In genomic region chr4:82479394-82479793, GRCm38 (mm10) we compare ENCODE assay signal across 20 mouse cellular contexts.
DNase-seq lines count a peak whose midpoint lies in the region; TF ChIP-seq lines count a peak whose summit lies in the region.
"Had no signal": no experiment of that assay in that cellular context is flagged by ENCODE, and none has a peak within 500 bp of the region (broad histone marks: within the 10 kb centered on the region; RNA-seq: fewer than 3 reads in every experiment).

No protein-coding gene starts in this region.

- TF ChIP-seq POLR2A in testis, adult 2 months (IDR thresholded peaks at IDR 0.05; ENCODE audit: control insufficient read depth, low read depth, low read length) = no peak

- H3K4me3 ChIP-seq in gastrocnemius, adult 2 months = no peak overlapping the region
- no peak overlapping the region for H3K4me3 ChIP-seq in layer of hippocampus, adult 2 months
- no peak overlapping the region for H3K4me3 ChIP-seq in testis, adult 2 months (ENCODE audit: control insufficient read depth, low read depth, low read length)
- H3K4me3 ChIP-seq: forebrain, embryonic 10.5 days; heart, embryonic 12.5 days; limb, embryonic 12.5 days; lung, embryonic 15.5 days; midbrain, embryonic 13.5 days had no signal

- peak; percentile 37 for TF ChIP-seq CTCF in gastrocnemius, adult 2 months (IDR thresholded peaks at IDR 0.05)
- peak; percentile 58 for TF ChIP-seq CTCF in layer of hippocampus, adult 2 months (conservative IDR thresholded peaks at IDR 0.05)
- peak; percentile 26; the same call in 1 of the 2 replicates for TF ChIP-seq CTCF in testis, adult 2 months (IDR thresholded peaks at IDR 0.05; ENCODE audit: control insufficient read depth, insufficient read depth, insufficient replicate concordance, low read depth, low read length)

- intact Hi-C loops in gastrocnemius, adult 2 months (cut with DNase I) = no loop called here

- no peaks in the 10 kb centered on the region for H3K4me1 ChIP-seq in testis, adult 2 months (ENCODE audit: control insufficient read depth, insufficient read depth, low read length)

- H3K36me3 ChIP-seq in testis, adult 2 months (ENCODE audit: control insufficient read depth, insufficient read depth, low read length) = no peaks in the 10 kb centered on the region
- H3K36me3 ChIP-seq: midbrain, embryonic 13.5 days had no signal

- DNase-seq in gastrocnemius, adult 2 months = no peak
- no peak for DNase-seq in gastrocnemius, postnatal 4 days (ENCODE audit: low spot score in 2 of 2)
- no peak for DNase-seq in layer of hippocampus, adult 2 months (ENCODE audit: low spot score in 2 of 2)
- no peak for DNase-seq in layer of hippocampus, postnatal 36 days
- no peak for DNase-seq in testis, postnatal 10 days (ENCODE audit: low spot score)
- no peak for DNase-seq in urinary bladder, postnatal 25 days (ENCODE audit: low spot score)
- DNase-seq in MN1 (ENCODE audit: low spot score) = no peak
- DNase-seq: adrenal gland, postnatal 14 days; cerebellum, adult 8-10 months; gastrocnemius, postnatal 25 days; heart, postnatal 4 days; retina, postnatal 1 day; right cerebral cortex, postnatal 4 days; thymus, adult 18-20 months had no signal

- no peaks in the 10 kb centered on the region for H3K27me3 ChIP-seq in testis, adult 2 months (ENCODE audit: control insufficient read depth, insufficient read depth, low read length)
- H3K27me3 ChIP-seq: heart, embryonic 12.5 days; limb, embryonic 12.5 days; lung, embryonic 15.5 days; midbrain, embryonic 13.5 days had no signal

- H3K27ac ChIP-seq in gastrocnemius, adult 2 months = peak overlapping the region; percentile 35; the same call in 1 of the 2 replicates
- no peak overlapping the region for H3K27ac ChIP-seq in layer of hippocampus, adult 2 months
- no peak overlapping the region for H3K27ac ChIP-seq in testis, adult 2 months (ENCODE audit: control insufficient read depth, insufficient read depth, low read depth, low read length)
- H3K27ac ChIP-seq: forebrain, embryonic 10.5 days; limb, embryonic 12.5 days; lung, embryonic 15.5 days; midbrain, embryonic 13.5 days had no signal
